27 mouse cellular contexts compared by ENCODE assay signal in genomic region chr17:30619153-30619552, GRCm38 (mm10). TPM values are rescaled to one million over a fixed set of nuclear protein-coding genes. Genes with fewer than 3 reads are reported as not detected.
A peak's percentile ranks its signal among the peaks of the same experiment; 100 is the strongest.
DNase-seq lines count a peak whose midpoint lies in the region; ATAC-seq and TF ChIP-seq lines count a peak whose summit lies in the region.
"Had no signal": no experiment of that assay in that cellular context is flagged by ENCODE, and none has a peak within 500 bp of the region (broad histone marks: within the 10 kb centered on the region; RNA-seq: fewer than 3 reads in every experiment).

No protein-coding gene starts in this region.

- no peaks in the 10 kb centered on the region for H3K79me2 ChIP-seq in MEL (ENCODE audit: control insufficient read depth, insufficient read depth, low read length, poor library complexity)

- no peak for DNase-seq in kidney, adult 18-20 months
- no peak for DNase-seq in lung, postnatal 14 days
- DNase-seq in MEL (ENCODE audit: low read depth, low spot score), result peak; percentile 93
- DNase-seq in liver, postnatal 0 days, result no peak
- no peak for DNase-seq in ovary, postnatal 36 days (ENCODE audit: low spot score)
- DNase-seq: adrenal gland, postnatal 36 days; cerebellum, adult 18-20 months; cerebellum, postnatal 10 days; gastrocnemius, postnatal 14 days; heart, postnatal 36 days; kidney, postnatal 4 days; layer of hippocampus, postnatal 36 days; left cerebral cortex, postnatal 4 days; lung, adult 2 months; retina, postnatal 1 day; right cerebral cortex, postnatal 14 days; thymus, postnatal 4 days had no signal

- no peaks in the 10 kb centered on the region for H3K9me3 ChIP-seq in kidney, embryonic 15.5 days (replicated peaks)
- H3K9me3 ChIP-seq in lung, embryonic 16.5 days (ENCODE audit: control insufficient read depth, low read length), result no peaks in the 10 kb centered on the region
- H3K9me3 ChIP-seq in MEL (replicated peaks; ENCODE audit: insufficient read depth, low read length), result no peaks in the 10 kb centered on the region
- H3K9me3 ChIP-seq in liver, postnatal 0 days (ENCODE audit: low read length), result no peaks in the 10 kb centered on the region
- H3K9me3 ChIP-seq: forebrain, embryonic 13.5 days; heart, embryonic 10.5 days; heart, embryonic 15.5 days; hindbrain, embryonic 12.5 days; intestine, embryonic 15.5 days; midbrain, embryonic 13.5 days had no signal

- no peak for TF ChIP-seq CTCF in MEL (IDR thresholded peaks at IDR 0.05 in 2 of 3, conservative IDR thresholded peaks at IDR 0.05 in 1 of 3; ENCODE audit: control insufficient read depth in 1 of 3, insufficient read depth in 1 of 3, low read depth in 2 of 3, low read length in 3 of 3, poor library complexity in 1 of 3, severe bottlenecking in 1 of 3)
- no peak for TF ChIP-seq CTCF in liver, postnatal 0 days (IDR thresholded peaks at IDR 0.05; ENCODE audit: low read depth)

- no peak for TF ChIP-seq POLR2A in MEL (IDR thresholded peaks at IDR 0.05; ENCODE audit: control insufficient read depth in 1 of 2, insufficient read depth in 1 of 2, low read depth in 1 of 2, low read length in 2 of 2, poor library complexity in 1 of 2)

- H3K27ac ChIP-seq in kidney, embryonic 15.5 days, result 0 out of 2 replicates have a peak overlapping the region, but pooled peaks have one; percentile 22
- no peak overlapping the region for H3K27ac ChIP-seq in lung, embryonic 16.5 days (ENCODE audit: low read length)
- H3K27ac ChIP-seq in MEL (ENCODE audit: control insufficient read depth, low read depth, low read length), result peak overlapping the region; percentile 58
- peak overlapping the region; percentile 16 for H3K27ac ChIP-seq in liver, postnatal 0 days (ENCODE audit: low read depth)
- H3K27ac ChIP-seq: forebrain, embryonic 13.5 days; heart, embryonic 10.5 days; heart, embryonic 15.5 days; hindbrain, embryonic 12.5 days; hindbrain, postnatal 0 days; intestine, embryonic 15.5 days; midbrain, embryonic 13.5 days had no signal

- no peak for TF ChIP-seq RAD21 in MEL (IDR thresholded peaks at IDR 0.05; ENCODE audit: low read depth, low read length)

- H3K9ac ChIP-seq in kidney, embryonic 15.5 days, result no peak overlapping the region
- no peak overlapping the region for H3K9ac ChIP-seq in lung, embryonic 16.5 days (ENCODE audit: low read length)
- peak overlapping the region; percentile 16; the same call in 1 of the 2 replicates for H3K9ac ChIP-seq in MEL (ENCODE audit: control insufficient read depth, low read depth, low read length, poor library complexity, severe bottlenecking)
- H3K9ac ChIP-seq in liver, postnatal 0 days (replicated peaks), result no peak overlapping the region
- H3K9ac ChIP-seq: forebrain, embryonic 13.5 days; heart, embryonic 15.5 days; hindbrain, embryonic 12.5 days; intestine, embryonic 15.5 days; midbrain, embryonic 13.5 days had no signal

- WGBS in kidney, embryonic 15.5 days, result 43% methylated on average over 2 of the region's 2 CpGs
- 16% methylated on average over 2 of the region's 2 CpGs for WGBS in lung, embryonic 16.5 days
- WGBS in liver, postnatal 0 days (ENCODE audit: insufficient replicate concordance), result 35% methylated on average over 2 of the region's 2 CpGs

- no peak for ATAC-seq in kidney, embryonic 15.5 days (replicated peaks; ENCODE audit: low FRiP score)
- peak; percentile 28; the same call in 1 of the 2 replicates for ATAC-seq in lung, embryonic 16.5 days (ENCODE audit: low read depth)
- no peak for ATAC-seq in liver, postnatal 0 days
- ATAC-seq: CD4-positive, CD25-positive, alpha-beta regulatory T cell, adult 4 months; forebrain, embryonic 13.5 days; hindbrain, postnatal 0 days; intestine, embryonic 15.5 days; midbrain, embryonic 13.5 days had no signal

- H3K4me2 ChIP-seq in kidney, embryonic 15.5 days, result no peak overlapping the region
- H3K4me2 ChIP-seq in lung, embryonic 16.5 days (ENCODE audit: low read depth, low read length), result no peak overlapping the region
- no peak overlapping the region for H3K4me2 ChIP-seq in liver, postnatal 0 days (ENCODE audit: low read depth, low read length)
- H3K4me2 ChIP-seq: forebrain, embryonic 13.5 days; heart, embryonic 15.5 days; hindbrain, embryonic 12.5 days; intestine, embryonic 15.5 days; midbrain, embryonic 13.5 days had no signal

- TF ChIP-seq EP300 in MEL (IDR thresholded peaks at IDR 0.05; ENCODE audit: low read depth in 1 of 2, low read length in 2 of 2), result peak; percentile 74 to 77
- TF ChIP-seq EP300 in liver, postnatal 0 days (IDR thresholded peaks at IDR 0.05; ENCODE audit: low read depth), result no peak

- H3K4me3 ChIP-seq in kidney, embryonic 15.5 days (replicated peaks), result no peak overlapping the region
- H3K4me3 ChIP-seq in lung, embryonic 16.5 days (ENCODE audit: low read length), result no peak overlapping the region
- no peak overlapping the region for H3K4me3 ChIP-seq in MEL (ENCODE audit: control insufficient read depth in 1 of 2, insufficient read depth in 1 of 2, low read depth in 2 of 2, low read length in 2 of 2)
- H3K4me3 ChIP-seq in liver, postnatal 0 days (ENCODE audit: low read depth, low read length), result no peak overlapping the region
- H3K4me3 ChIP-seq: forebrain, embryonic 13.5 days; heart, embryonic 10.5 days; heart, embryonic 15.5 days; hindbrain, embryonic 12.5 days; intestine, embryonic 15.5 days; midbrain, embryonic 13.5 days had no signal

- no peaks in the 10 kb centered on the region for H3K36me3 ChIP-seq in kidney, embryonic 15.5 days
- H3K36me3 ChIP-seq in lung, embryonic 16.5 days (ENCODE audit: control insufficient read depth, insufficient read depth, low read length), result no peaks in the 10 kb centered on the region
- peaks cover 0 to 27% of the 10 kb centered on the region in 2 experiments; a peak in 2 of 4 replicates for H3K36me3 ChIP-seq in MEL (ENCODE audit: control insufficient read depth in 1 of 2, insufficient read depth in 2 of 2, low read length in 2 of 2)
- H3K36me3 ChIP-seq in liver, postnatal 0 days (replicated peaks; ENCODE audit: insufficient read depth, low read length), result no peaks in the 10 kb centered on the region
- H3K36me3 ChIP-seq: heart, embryonic 10.5 days; heart, embryonic 15.5 days; hindbrain, embryonic 12.5 days; intestine, embryonic 15.5 days; midbrain, embryonic 13.5 days had no signal

- H3K4me1 ChIP-seq in kidney, embryonic 15.5 days, result no peaks in the 10 kb centered on the region
- H3K4me1 ChIP-seq in lung, embryonic 16.5 days (replicated peaks; ENCODE audit: control insufficient read depth, insufficient read depth, low read length), result peaks cover 5% of the 10 kb centered on the region; the same call in 1 of the 2 replicates
- H3K4me1 ChIP-seq in MEL (ENCODE audit: control insufficient read depth in 1 of 2, insufficient read depth in 2 of 2, low read length in 2 of 2), result peaks cover 19 to 26% of the 10 kb centered on the region in 2 experiments
- H3K4me1 ChIP-seq in liver, postnatal 0 days (ENCODE audit: insufficient read depth), result peaks cover 6% of the 10 kb centered on the region; the same call in 1 of the 2 replicates
- H3K4me1 ChIP-seq: forebrain, embryonic 13.5 days; heart, embryonic 10.5 days; heart, embryonic 15.5 days; hindbrain, embryonic 12.5 days; intestine, embryonic 15.5 days; midbrain, embryonic 13.5 days had no signal

- no peaks in the 10 kb centered on the region for H3K27me3 ChIP-seq in kidney, embryonic 15.5 days
- H3K27me3 ChIP-seq in lung, embryonic 16.5 days (ENCODE audit: control insufficient read depth, insufficient read depth, low read depth, low read length), result no peaks in the 10 kb centered on the region
- H3K27me3 ChIP-seq in MEL (ENCODE audit: control insufficient read depth in 1 of 2, insufficient read depth in 2 of 2, low read length in 2 of 2), result no peaks in the 10 kb centered on the region
- H3K27me3 ChIP-seq in liver, postnatal 0 days (ENCODE audit: insufficient read depth, low read length), result no peaks in the 10 kb centered on the region
- H3K27me3 ChIP-seq: forebrain, embryonic 13.5 days; heart, embryonic 15.5 days; hindbrain, embryonic 12.5 days; intestine, embryonic 15.5 days; midbrain, embryonic 13.5 days had no signal

TF ChIP-seq in MEL, 35 proteins besides CTCF, POLR2A, EP300 and RAD21 (continues in another document):
- no peak for TF ChIP-seq ZKSCAN1 (IDR thresholded peaks at IDR 0.05; ENCODE audit: low read depth, low read length)
- no peak for TF ChIP-seq USF2 (IDR thresholded peaks at IDR 0.05; ENCODE audit: borderline replicate concordance in 1 of 2, insufficient read depth in 1 of 2, low read depth in 1 of 2, low read length in 2 of 2)
- TF ChIP-seq KAT2A (conservative IDR thresholded peaks at IDR 0.05; ENCODE audit: low read depth, low read length), result no peak
- peak; percentile 55; the same call in 1 of the 2 replicates for TF ChIP-seq MYC (IDR thresholded peaks at IDR 0.05; ENCODE audit: low read depth, low read length)
- TF ChIP-seq TCF12 (IDR thresholded peaks at IDR 0.05; ENCODE audit: low read depth, low read length), result peak; percentile 64
- TF ChIP-seq ZMIZ1 (IDR thresholded peaks at IDR 0.05; ENCODE audit: low read depth, low read length), result no peak
- TF ChIP-seq HCFC1 (IDR thresholded peaks at IDR 0.05; ENCODE audit: low read depth, low read length), result 0 out of 2 replicates have a peak, but pooled peaks have one; percentile 34

RNA-seq across cellular contexts. Expression of gene Dnah8, which starts 5.0 kb away (rescaled TPM):
- polyA plus RNA-seq in kidney, embryonic 15.5 days (2015; fragmentation: Nextera tagmentation; extraction: Ambion mirVana), result 0.91 and 1.3 TPM in 2 replicates
- 8.8 and 9.2 TPM in 2 replicates for polyA plus RNA-seq in lung, embryonic 16.5 days (2015; fragmentation: Nextera tagmentation; extraction: Ambion mirVana)
- total RNA-seq in MEL (2012; rRNA removed), result 12.3 and 15.4 TPM in 2 replicates
- polyA plus RNA-seq in MEL (2012; ENCODE audit: insufficient read depth in 1 of 2, insufficient read length in 2 of 2, low read depth in 1 of 2, low replicate concordance in 2 of 2, missing spikeins in 1 of 2), result 100 to 1,000 TPM in 1 of 2 experiments, 10 to 100 TPM in 1; 19.5 to 143 TPM
- 0.63 and 0.64 TPM in 2 replicates for polyA plus RNA-seq in liver, postnatal 0 days (2015; fragmentation: Nextera tagmentation; extraction: Ambion mirVana)

RNA-seq across cellular contexts. Expression of gene Glo1, which starts 7.5 kb away (rescaled TPM):
- polyA plus RNA-seq in kidney, embryonic 15.5 days (2015; fragmentation: Nextera tagmentation; extraction: Ambion mirVana), result 221 and 230 TPM in 2 replicates
- 215 and 221 TPM in 2 replicates for polyA plus RNA-seq in lung, embryonic 16.5 days (2015; fragmentation: Nextera tagmentation; extraction: Ambion mirVana)
- total RNA-seq in MEL (2012; rRNA removed), result 258 and 260 TPM in 2 replicates
- 100 to 1,000 TPM in 1 of 2 experiments, 10 to 100 TPM in 1; 58.5 to 288 TPM for polyA plus RNA-seq in MEL (2012; ENCODE audit: insufficient read depth in 1 of 2, insufficient read length in 2 of 2, low read depth in 1 of 2, low replicate concordance in 2 of 2, missing spikeins in 1 of 2)
- polyA plus RNA-seq in liver, postnatal 0 days (2015; fragmentation: Nextera tagmentation; extraction: Ambion mirVana), result 219 and 220 TPM in 2 replicates

RNA-seq across cellular contexts. Expression of gene Btbd9, which starts 42.9 kb away (rescaled TPM):
- 54.3 and 57.8 TPM in 2 replicates for polyA plus RNA-seq in kidney, embryonic 15.5 days (2015; fragmentation: Nextera tagmentation; extraction: Ambion mirVana)
- 55.8 and 57.1 TPM in 2 replicates for polyA plus RNA-seq in lung, embryonic 16.5 days (2015; fragmentation: Nextera tagmentation; extraction: Ambion mirVana)
- total RNA-seq in MEL (2012; rRNA removed), result 24.7 and 28.8 TPM in 2 replicates
- polyA plus RNA-seq in MEL (2012; ENCODE audit: insufficient read depth in 1 of 2, insufficient read length in 2 of 2, low read depth in 1 of 2, low replicate concordance in 2 of 2, missing spikeins in 1 of 2), result 10 to 100 TPM in 1 of 2 experiments, not detected in 1; 33.8 TPM
- polyA plus RNA-seq in liver, postnatal 0 days (2015; fragmentation: Nextera tagmentation; extraction: Ambion mirVana), result 16.5 and 17.2 TPM in 2 replicates
